In the genomic region with DNA sequence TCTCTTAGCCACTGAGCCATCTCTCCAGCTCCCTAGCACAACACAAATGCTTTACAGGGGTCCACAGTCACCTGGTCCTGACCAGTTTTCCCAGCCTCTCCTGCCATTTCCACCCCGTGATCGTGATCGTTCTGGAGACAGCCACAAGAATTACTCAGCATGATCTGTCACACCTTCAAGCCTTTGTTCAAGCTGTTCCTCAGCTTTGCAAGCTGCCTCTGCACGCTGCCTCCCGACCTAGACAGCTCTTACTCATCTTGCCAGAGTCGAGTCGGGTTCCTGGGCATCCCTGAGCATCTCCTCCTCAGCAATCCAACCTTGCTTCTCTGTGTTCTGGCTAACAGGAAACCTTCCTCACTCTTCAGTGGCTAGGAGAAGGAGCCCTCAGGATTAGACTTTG, we compare ENCODE assay signal across 7 mouse cellular contexts. TPM values are rescaled to one million over a fixed set of nuclear protein-coding genes. Genes with fewer than 3 reads are reported as not detected.
DNase-seq lines count a peak whose midpoint lies in the region; ATAC-seq and TF ChIP-seq lines count a peak whose summit lies in the region.

Gene Dpm3 (plus strand): TSS at position 283 of the 400 bp plus-strand sequence.

- 0 out of 2 replicates have a peak within 1 kb of the TSS, but pooled peaks have one; percentile 8 for H3K9ac ChIP-seq in embryonic facial prominence, embryonic 14.5 days (ENCODE audit: low read depth, low read length)
- no peak within 1 kb of the TSS for H3K9ac ChIP-seq in limb, embryonic 12.5 days (replicated peaks)

- no peak for DNase-seq in thymus, postnatal 0 days (ENCODE audit: low spot score)
- no peak for DNase-seq in thymus, postnatal 10 days (ENCODE audit: low spot score in 2 of 2)
- DNase-seq in embryonic facial prominence, embryonic 14.5 days (ENCODE audit: low spot score) = no peak
- no peak for DNase-seq in heart, postnatal 14 days
- DNase-seq in right cerebral cortex, adult 2 months (ENCODE audit: low spot score in 2 of 2) = no peak

- intact Hi-C loops in heart, postnatal 14 days (cut with DNase I) = no loop called here

- H3K4me2 ChIP-seq in embryonic facial prominence, embryonic 14.5 days (ENCODE audit: low read depth, low read length) = no peak within 1 kb of the TSS
- H3K4me2 ChIP-seq in limb, embryonic 12.5 days = no peak within 1 kb of the TSS

- no peak within 1 kb of the TSS for H3K4me3 ChIP-seq in embryonic facial prominence, embryonic 14.5 days (ENCODE audit: low read depth, low read length)
- no peak within 1 kb of the TSS for H3K4me3 ChIP-seq in limb, embryonic 12.5 days (replicated peaks)
- H3K4me3 ChIP-seq in small intestine, adult 2 months (ENCODE audit: low read depth, low read length) = no peak within 1 kb of the TSS

- TF ChIP-seq POLR2A in small intestine, adult 2 months (IDR thresholded peaks at IDR 0.05; ENCODE audit: low read depth, low read length) = no peak

- H3K36me3 ChIP-seq in embryonic facial prominence, embryonic 14.5 days (ENCODE audit: control insufficient read depth, insufficient read depth, low read length) = no peaks in the 10 kb centered on the region
- H3K36me3 ChIP-seq in limb, embryonic 12.5 days = no peaks in the 10 kb centered on the region
- no peaks in the 10 kb centered on the region for H3K36me3 ChIP-seq in small intestine, adult 2 months (ENCODE audit: control insufficient read depth, insufficient read depth, low read length)

- H3K27ac ChIP-seq in embryonic facial prominence, embryonic 14.5 days (replicated peaks; ENCODE audit: low read depth, low read length) = no peak within 1 kb of the TSS
- no peak within 1 kb of the TSS for H3K27ac ChIP-seq in limb, embryonic 12.5 days
- no peak within 1 kb of the TSS for H3K27ac ChIP-seq in small intestine, adult 2 months (ENCODE audit: insufficient read depth, low read depth, low read length)

- no peaks in the 10 kb centered on the region for H3K4me1 ChIP-seq in embryonic facial prominence, embryonic 14.5 days (ENCODE audit: control insufficient read depth, insufficient read depth, low read length)
- H3K4me1 ChIP-seq in limb, embryonic 12.5 days (replicated peaks) = no peaks in the 10 kb centered on the region
- peaks cover 2% of the 10 kb centered on the region for H3K4me1 ChIP-seq in small intestine, adult 2 months (ENCODE audit: control insufficient read depth, insufficient read depth, insufficient read length, low read length)

- H3K9me3 ChIP-seq in embryonic facial prominence, embryonic 14.5 days (ENCODE audit: control insufficient read depth, low read length) = no peaks in the 10 kb centered on the region
- H3K9me3 ChIP-seq in limb, embryonic 12.5 days = no peaks in the 10 kb centered on the region

- no peaks in the 10 kb centered on the region for H3K27me3 ChIP-seq in embryonic facial prominence, embryonic 14.5 days (replicated peaks; ENCODE audit: control insufficient read depth, insufficient read depth, low read length)
- peaks cover 7% of the 10 kb centered on the region; the same call in 1 of the 2 replicates for H3K27me3 ChIP-seq in limb, embryonic 12.5 days
- H3K27me3 ChIP-seq in small intestine, adult 2 months (ENCODE audit: control insufficient read depth, insufficient read depth, low read length) = no peaks in the 10 kb centered on the region

- ATAC-seq in embryonic facial prominence, embryonic 14.5 days (ENCODE audit: low read depth) = no peak
- ATAC-seq in limb, embryonic 12.5 days (ENCODE audit: insufficient number of reproducible peaks, insufficient read depth, low FRiP score, low TSS enrichment, low read depth) = no peak

- 56% methylated on average over 7 of the region's 7 CpGs for WGBS in embryonic facial prominence, embryonic 14.5 days
- WGBS in limb, embryonic 12.5 days = 46% methylated on average over 7 of the region's 7 CpGs
- WGBS in small intestine, adult 2 months = 59% methylated on average over 7 of the region's 7 CpGs

- no peak for TF ChIP-seq CTCF in small intestine, adult 2 months (IDR thresholded peaks at IDR 0.05; ENCODE audit: extremely low read depth, insufficient read length, insufficient replicate concordance, low read depth, low read length)

RNA-seq across cellular contexts. Expression of gene Dpm3, which starts in this region (rescaled TPM):
- 163 and 167 TPM in 2 replicates for polyA plus RNA-seq in thymus, postnatal 0 days (2015; fragmentation: Nextera tagmentation; extraction: Ambion mirVana)
- polyA plus RNA-seq in embryonic facial prominence, embryonic 14.5 days (2014; fragmentation: Nextera tagmentation; extraction: Ambion mirVana) = 151 and 177 TPM in 2 replicates
- total RNA-seq in heart, postnatal 14 days (2021) = 10 to 100 TPM; 47.6 to 58.7 TPM
- polyA plus RNA-seq in limb, embryonic 12.5 days (2016; fragmentation: Nextera tagmentation; extraction: Ambion mirVana) = 93.9 and 102 TPM in 2 replicates
- 357 and 440 TPM in 2 replicates for polyA plus RNA-seq in small intestine, adult 2 months (2012; rRNA removed)
